Mouse (Mus musculus): ENCODE data around the gene Mad2l1.
A peak's percentile ranks its signal among the peaks of the same experiment; 100 is the strongest.

Gene Mad2l1

DNA sequence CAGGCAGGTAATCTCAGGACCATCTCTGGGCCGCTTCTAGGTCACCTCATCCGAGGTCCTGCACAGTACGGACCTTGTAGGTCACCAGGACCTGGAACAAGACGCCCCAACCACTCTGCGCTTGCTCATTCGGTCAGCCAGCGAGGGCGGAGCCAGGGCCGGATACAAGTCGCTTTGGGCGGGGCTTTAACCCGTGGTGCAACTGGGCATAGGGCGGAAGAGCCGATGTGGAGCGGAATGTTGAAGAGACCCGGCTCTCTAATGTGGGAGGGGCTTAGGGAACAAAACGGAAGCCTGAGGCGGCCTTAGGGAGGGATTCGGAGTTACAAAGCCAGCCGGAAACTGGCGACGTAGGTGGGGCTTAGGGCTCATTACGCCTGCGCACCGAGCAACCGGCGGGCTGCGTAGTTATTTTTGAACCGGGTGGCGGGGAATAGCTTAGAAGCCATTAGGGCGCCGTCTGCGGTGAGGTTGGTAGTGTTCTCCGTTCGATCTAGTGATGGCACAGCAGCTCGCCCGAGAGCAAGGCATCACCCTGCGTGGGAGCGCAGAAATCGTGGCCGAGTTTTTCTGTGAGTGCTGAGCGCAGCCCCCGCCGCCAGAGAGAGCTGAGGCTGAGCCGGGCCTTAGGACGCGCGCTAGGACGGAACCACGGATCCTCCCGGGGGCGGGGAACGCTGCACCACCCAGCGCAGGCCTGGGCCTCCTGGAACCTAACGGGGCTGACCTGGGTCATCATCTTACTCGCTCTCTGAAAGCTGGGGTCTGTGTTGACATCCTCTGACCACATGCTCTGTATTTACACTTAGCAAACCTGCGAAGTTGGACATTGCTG lies at the start of gene Mad2l1:
Gene Mad2l1 (plus strand): TSS at position 363 of the 835 bp plus-strand sequence.
- DNase-seq (ENCODE audit: low spot score): peak; percentile 95

- no peak for DNase-seq (ENCODE audit: low spot score)
These were observed 41.5 kb upstream of the Mad2l1 start for GRCm38 (mm10) chr6:66493685-66494084.

DNA sequence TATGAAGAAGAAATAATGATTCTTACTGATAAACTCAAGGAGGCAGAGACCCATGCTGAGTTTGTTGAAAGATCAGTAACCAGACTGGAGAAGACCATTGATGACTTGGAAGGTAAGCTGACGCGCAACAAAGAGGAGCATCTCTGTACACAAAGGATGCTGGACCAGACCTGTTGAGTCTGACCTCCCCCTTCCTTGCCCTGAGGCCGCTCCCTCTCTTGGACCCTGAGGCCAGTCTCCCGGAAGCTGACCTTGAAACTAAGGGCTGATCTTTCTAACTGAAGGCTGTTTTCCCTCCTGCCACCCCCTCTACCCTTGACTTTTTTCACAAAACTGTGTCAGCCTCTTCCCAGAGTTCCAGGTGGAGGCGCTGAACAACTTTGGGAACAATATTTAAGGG lies 18.8 kb upstream of the Mad2l1 start:
- no peak for DNase-seq (ENCODE audit: low spot score)

DNA sequence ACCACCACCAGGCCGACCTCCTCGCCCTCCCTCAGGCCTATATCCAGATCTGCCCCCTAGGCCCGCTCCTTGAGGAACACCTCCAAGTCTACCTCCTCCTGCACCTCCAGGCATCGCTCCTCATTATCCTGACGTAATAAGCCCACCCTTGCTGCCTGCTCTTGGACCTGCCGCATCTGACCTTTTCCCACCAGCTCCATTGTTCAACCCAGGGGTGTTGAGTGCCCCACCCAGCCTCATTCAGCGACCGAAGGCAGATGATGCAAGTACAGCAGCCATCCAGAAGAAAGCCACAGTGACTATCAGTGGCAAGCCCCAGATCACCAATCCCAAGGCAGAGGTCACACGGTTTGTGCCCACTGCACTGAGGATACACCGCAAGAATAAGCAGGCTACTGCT lies 6.8 kb upstream of the Mad2l1 start:
- no peak for DNase-seq (ENCODE audit: low spot score)

DNA sequence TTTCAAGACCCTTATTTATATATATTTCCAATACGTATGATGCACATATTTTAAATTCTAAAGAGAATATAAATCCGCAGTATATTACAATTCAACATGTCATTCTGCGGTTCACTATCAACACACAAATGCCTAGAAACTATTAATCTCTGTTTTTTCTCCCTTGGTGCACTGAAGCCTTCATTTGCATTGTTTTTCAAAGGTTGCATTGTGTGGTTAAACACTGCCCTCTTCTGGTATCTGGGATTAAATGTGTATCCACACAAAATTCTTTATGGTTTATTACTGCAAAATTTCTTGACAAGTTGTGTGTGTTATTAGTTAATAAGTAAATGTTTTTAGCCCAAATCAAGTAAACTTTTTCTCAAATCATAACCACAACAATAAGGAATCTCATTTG lies 1.9 kb upstream of the Mad2l1 start:
- no peak for DNase-seq (ENCODE audit: low spot score)

GRCm38 (mm10) chr6:66534366-66534941 lies 736 bp upstream of the Mad2l1 start:
- no peak for DNase-seq (ENCODE audit: low spot score)

DNA sequence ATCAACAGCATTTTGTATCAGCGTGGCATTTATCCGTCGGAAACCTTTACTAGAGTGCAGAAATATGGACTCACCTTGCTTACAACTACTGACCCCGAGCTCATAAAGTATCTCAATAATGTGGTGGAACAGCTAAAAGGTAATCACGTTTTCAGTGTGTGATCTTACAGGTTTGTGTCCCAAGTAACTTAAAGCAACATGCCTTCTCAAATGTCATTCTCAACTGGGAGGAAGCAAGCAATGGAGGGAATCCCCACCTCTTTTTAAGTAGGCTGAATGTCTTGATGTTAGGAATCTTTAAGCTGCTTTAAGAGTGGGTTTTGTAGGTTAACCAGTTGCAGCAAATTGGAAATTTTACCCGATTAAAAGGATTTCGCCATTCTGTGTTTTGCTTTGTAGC lies 776 bp downstream of the Mad2l1 start:
- DNase-seq (ENCODE audit: low spot score): no peak

- no peak for DNase-seq (ENCODE audit: low spot score)
These were observed 24.8 kb downstream of the Mad2l1 start, which contains the start of gene Vmn1r32 for GRCm38 (mm10) chr6:66559996-66560395. TSS of gene Vmn1r32 (minus strand) at chr6:66560096.

DNA sequence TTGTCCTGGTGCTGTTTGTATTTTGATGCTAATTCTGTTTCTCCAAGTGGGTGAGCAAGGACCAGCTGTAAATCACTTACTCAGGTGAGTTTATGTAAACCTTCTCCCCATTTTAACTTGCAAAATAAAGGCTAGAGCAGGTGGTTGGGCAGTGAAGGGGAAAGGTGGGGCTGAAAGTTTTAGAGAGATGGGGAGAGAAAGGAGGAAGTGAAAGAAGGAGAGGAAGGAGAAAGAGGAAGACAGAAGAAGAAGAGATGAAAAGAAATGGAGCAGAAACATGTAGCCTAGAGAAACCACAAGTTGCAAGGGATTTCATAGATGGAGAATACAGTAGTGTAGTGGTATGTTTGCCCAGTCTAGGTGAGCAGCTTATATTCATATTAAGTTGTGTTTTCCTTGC lies 60.6 kb downstream of the Mad2l1 start:
- no peak for DNase-seq (ENCODE audit: low spot score)

Measured in ovary, postnatal 36 days (tissue).